Mouse (Mus musculus) heart, postnatal 0 days (tissue): Measurements from ENCODE around the gene Ptprm.

Experiments used
- CTCF ChIP-seq: IDR thresholded peaks from 2 replicates; pipeline ENCODE4 v1.5.1; 2016; ENCODE audit warnings: antibody characterized with exemption, control low read depth, low read depth
- EP300 ChIP-seq: IDR thresholded peaks from 2 replicates; pipeline ENCODE4 v1.6.1; 2016; ENCODE audit warnings: antibody characterized with exemption, low read depth

- TF ChIP-seq CTCF (no peak), EP300 (no peak)
These were observed 203.8 kb downstream of the Ptprm start for GRCm38 (mm10) chr17:67150441-67150840.
